Comparison of ENCODE assay signal across 7 mouse cellular contexts in the genomic region with DNA sequence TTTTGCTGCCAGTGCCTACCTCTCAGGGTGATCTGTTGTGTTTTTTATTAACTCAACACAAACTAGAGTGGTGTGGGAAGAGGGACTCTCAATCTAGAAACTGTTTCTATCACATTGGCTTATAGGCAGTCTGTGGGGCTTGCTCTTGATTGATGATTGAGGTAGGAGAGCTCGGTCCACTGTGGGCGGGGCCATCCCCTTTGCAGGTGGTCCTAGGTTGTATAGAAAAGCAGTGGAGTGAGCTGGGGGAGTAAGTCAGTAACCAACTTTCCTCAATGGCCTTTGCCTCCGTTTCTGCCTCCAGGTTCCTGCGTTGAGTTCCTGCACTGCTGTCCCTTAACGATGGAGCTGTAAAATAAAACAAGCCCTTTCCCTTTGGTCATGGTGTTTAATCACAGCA.
"Had no signal": no experiment of that assay in that cellular context is flagged by ENCODE, and none has a peak within 500 bp of the region (broad histone marks: within the 10 kb centered on the region; RNA-seq: fewer than 3 reads in every experiment).

No protein-coding gene starts in this region.

- DNase-seq: thymus, adult 18-20 months had no signal

- H3K27me3 ChIP-seq: midbrain, embryonic 12.5 days; neural tube, embryonic 13.5 days; neural tube, embryonic 15.5 days had no signal

- H3K4me1 ChIP-seq: midbrain, embryonic 10.5 days; midbrain, embryonic 12.5 days; neural tube, embryonic 13.5 days; neural tube, embryonic 15.5 days had no signal

- H3K36me3 ChIP-seq: midbrain, embryonic 10.5 days; midbrain, embryonic 12.5 days; neural tube, embryonic 13.5 days; neural tube, embryonic 15.5 days had no signal

- H3K4me3 ChIP-seq: midbrain, embryonic 10.5 days; midbrain, embryonic 12.5 days; neural tube, embryonic 13.5 days; neural tube, embryonic 15.5 days had no signal

- H3K4me2 ChIP-seq: midbrain, embryonic 12.5 days had no signal

- H3K27ac ChIP-seq: midbrain, embryonic 10.5 days; midbrain, embryonic 12.5 days; neural tube, embryonic 13.5 days; neural tube, embryonic 15.5 days had no signal

- H3K9me3 ChIP-seq: midbrain, embryonic 10.5 days; midbrain, embryonic 12.5 days; neural tube, embryonic 13.5 days; neural tube, embryonic 15.5 days had no signal

- ATAC-seq: midbrain, embryonic 16.5 days had no signal

- H3K9ac ChIP-seq: lung, embryonic 14.5 days; midbrain, embryonic 12.5 days; neural tube, embryonic 13.5 days; neural tube, embryonic 15.5 days had no signal
